Mouse (Mus musculus) limb, embryonic 14.5 days (tissue): ENCODE measurements at regions not wholly inside any gene's neighbourhood (a gene's known extent, or its start where the extent isn't known, plus 50 kb on each side); places are given as distances from the start of the nearest gene placed in this dataset.

Source experiments
- ATAC-seq: fragments of 200-750 bp; cut with Nextera tagmentation; 2 replicates; pipeline ENCODE4 v1.8.0; 2017; ENCODE audit warnings: low read depth, moderate number of reproducible peaks, moderate TSS enrichment; ENCODE audit not compliant: low FRiP score
- DNase-seq: peaks from one replicate; pipeline ENCODE4 v3.0.0-alpha.2; 2015; ENCODE audit warnings: low spot score
- H3K27ac ChIP-seq: fragments of 300-500 bp; sonication (generic); replicated peaks from 2 replicates; pipeline ENCODE4 v1.5.1; 2014; ENCODE audit warnings: low read depth, mild to moderate bottlenecking, low read length, moderate library complexity, mixed read lengths
- H3K27me3 ChIP-seq: fragments of 300-500 bp; sonication (generic); 2 replicates; pipeline ENCODE4 v1.6.1; 2014; ENCODE audit warnings: low read length, mixed read lengths; ENCODE audit not compliant: control insufficient read depth, insufficient read depth
- H3K36me3 ChIP-seq: fragments of 300-500 bp; sonication (generic); 2 replicates; pipeline ENCODE4 v1.6.1; 2014; ENCODE audit warnings: mild to moderate bottlenecking, low read length, moderate library complexity, mixed read lengths; ENCODE audit not compliant: control insufficient read depth, insufficient read depth
- H3K4me1 ChIP-seq: fragments of 300-500 bp; sonication (generic); 2 replicates; pipeline ENCODE4 v1.6.1; 2014; ENCODE audit warnings: antibody characterized with exemption, low read length, mixed read lengths; ENCODE audit not compliant: control insufficient read depth, insufficient read depth
- H3K4me2 ChIP-seq: fragments of 300-500 bp; sonication (generic); replicated peaks from 2 replicates; pipeline ENCODE4 v1.6.1; 2014; ENCODE audit warnings: low read depth, mild to moderate bottlenecking, low read length, moderate library complexity; ENCODE audit not compliant: severe bottlenecking
- H3K4me3 ChIP-seq: fragments of 300-500 bp; sonication (generic); replicated peaks from 2 replicates; pipeline ENCODE4 v1.5.1; 2014; ENCODE audit warnings: low read length
- H3K9ac ChIP-seq: fragments of 300-500 bp; sonication (generic); 2 replicates; pipeline ENCODE4 v1.6.1; 2014; ENCODE audit warnings: mild to moderate bottlenecking, low read depth, low read length, moderate library complexity; ENCODE audit not compliant: severe bottlenecking
- H3K9me3 ChIP-seq: fragments of 300-500 bp; sonication (generic); 2 replicates; pipeline ENCODE4 v1.6.1; 2016; ENCODE audit warnings: low read length; ENCODE audit not compliant: control insufficient read depth
- POLR2A ChIP-seq: fragments of 200-500 bp; IDR thresholded peaks from 2 replicates; pipeline ENCODE4 v1.8.0; 2012; ENCODE audit warnings: inconsistent platforms, mild to moderate bottlenecking, moderate library complexity, borderline replicate concordance; ENCODE audit not compliant: insufficient read depth, insufficient read length; ENCODE audit errors: extremely low read depth
- WGBS: fragments of 180-500 bp; shearing (Covaris S2); extraction: QIAGEN DNeasy Blood & Tissue Kit; methylation state at CpG from one replicate; pipeline ENCODE4 v1.1.7; 2014; 5-methylcytosine and 5-hydroxymethylcytosine counted together

GRCm38 (mm10) chr7:73153668-73154067 is 221.6 kb upstream of the Rgma start:
- Histone ChIP-seq H3K27me3 (no peaks in the 10 kb centered on the region), H3K4me3 (no peak overlapping the region), H3K9me3 (no peaks in the 10 kb centered on the region), H3K27ac (no peak overlapping the region), H3K4me2 (no peak overlapping the region), H3K4me1 (peaks cover 30% of the 10 kb centered on the region), H3K9ac (no peak overlapping the region), H3K36me3 (no peaks in the 10 kb centered on the region)
- 86% methylated on average over 1 of the region's 1 CpGs for WGBS
- TF ChIP-seq POLR2A, result no peak
- ATAC-seq (no peak), DNase-seq (no peak)

- H3K4me3 ChIP-seq, result no peak overlapping the region
- no peak for TF ChIP-seq POLR2A
- no peak overlapping the region for H3K9ac ChIP-seq
- no peak for DNase-seq
- WGBS, result 88% methylated on average over 5 of the region's 5 CpGs
- H3K9me3 ChIP-seq, result no peaks in the 10 kb centered on the region
- H3K27me3 ChIP-seq, result no peaks in the 10 kb centered on the region
- H3K27ac ChIP-seq, result no peak overlapping the region
- no peak overlapping the region for H3K4me2 ChIP-seq
- H3K36me3 ChIP-seq, result no peaks in the 10 kb centered on the region
- no peak for ATAC-seq
- H3K4me1 ChIP-seq, result peaks cover 16% of the 10 kb centered on the region
Observed at GRCm38 (mm10) chr7:73158833-73159232, 216.5 kb upstream of the Rgma start.

- H3K27ac ChIP-seq, result no peak overlapping the region
- H3K27me3 ChIP-seq, result no peaks in the 10 kb centered on the region
- no peak for TF ChIP-seq POLR2A
- no peak overlapping the region for H3K4me3 ChIP-seq
- no peak overlapping the region for H3K4me2 ChIP-seq
- DNase-seq (no peak), ATAC-seq (no peak)
- no peaks in the 10 kb centered on the region for H3K9me3 ChIP-seq
- no peak overlapping the region for H3K9ac ChIP-seq
- 0 out of 2 replicates have a peak, but pooled peaks cover 3% of the 10 kb centered on the region for H3K4me1 ChIP-seq
- WGBS, result 82% methylated on average over 8 of the region's 8 CpGs
- H3K36me3 ChIP-seq, result no peaks in the 10 kb centered on the region
Observed at GRCm38 (mm10) chr7:73160968-73161367, 214.3 kb upstream of the Rgma start.

GRCm38 (mm10) chr7:73163687-73164086 is 211.6 kb upstream of the Rgma start:
- Histone ChIP-seq H3K27me3 (no peaks in the 10 kb centered on the region), H3K36me3 (no peaks in the 10 kb centered on the region), H3K4me1 (0 out of 2 replicates have a peak, but pooled peaks cover 3% of the 10 kb centered on the region), H3K9ac (no peak overlapping the region), H3K27ac (no peak overlapping the region), H3K4me3 (no peak overlapping the region), H3K4me2 (no peak overlapping the region), H3K9me3 (no peaks in the 10 kb centered on the region)
- 17% methylated on average over 5 of the region's 5 CpGs for WGBS
- DNase-seq (no peak), ATAC-seq (no peak)
- TF ChIP-seq POLR2A, result no peak

GRCm38 (mm10) chr7:73165521-73165920 is 209.8 kb upstream of the Rgma start:
- Histone ChIP-seq H3K9me3 (no peaks in the 10 kb centered on the region), H3K27me3 (no peaks in the 10 kb centered on the region), H3K27ac (no peak overlapping the region), H3K4me3 (no peak overlapping the region), H3K4me1 (0 out of 2 replicates have a peak, but pooled peaks cover 3% of the 10 kb centered on the region), H3K4me2 (no peak overlapping the region), H3K36me3 (no peaks in the 10 kb centered on the region), H3K9ac (no peak overlapping the region)
- WGBS, result 28% methylated on average over 8 of the region's 8 CpGs
- TF ChIP-seq POLR2A, result no peak
- ATAC-seq (no peak), DNase-seq (no peak)

- TF ChIP-seq POLR2A, result no peak
- DNase-seq, result no peak
- Histone ChIP-seq H3K4me3 (no peak overlapping the region), H3K36me3 (no peaks in the 10 kb centered on the region), H3K27ac (no peak overlapping the region), H3K9ac (no peak overlapping the region), H3K9me3 (no peaks in the 10 kb centered on the region), H3K4me2 (no peak overlapping the region), H3K4me1 (no peaks in the 10 kb centered on the region), H3K27me3 (no peaks in the 10 kb centered on the region)
- 76% methylated on average over 8 of the region's 8 CpGs for WGBS
- no peak for ATAC-seq
Observed at GRCm38 (mm10) chr7:73169416-73169815, 205.9 kb upstream of the Rgma start.
